Mouse (Mus musculus): ENCODE data around the gene Cyp2j12.

- TF ChIP-seq EP300 (IDR thresholded peaks at IDR 0.05; ENCODE audit: low read depth) (no peak), CTCF (IDR thresholded peaks at IDR 0.05; ENCODE audit: low read depth) (no peak)
Measured at GRCm38 (mm10) chr4:96096841-96097240, 44.1 kb downstream of the Cyp2j12 start.

All from heart, postnatal 0 days (tissue).